Mouse (Mus musculus) right cerebral cortex, postnatal 14 days (tissue): ENCODE data around the gene Zmym5.
"Not testable (repeated sequence)": the region's sequence is repeated elsewhere in the genome, so short reads cannot be mapped to it uniquely, and the experiment has no call there.

Experiments
- DNase-seq: peaks from one replicate; pipeline ENCODE4 v3.0.0; 2022

Gene Zmym5

GRCm38 (mm10) chr14:56776571-56777238 lies 34.8 kb downstream of the Zmym5 start:
- no peak for DNase-seq

GRCm38 (mm10) chr14:56775416-56775815 lies 36.1 kb downstream of the Zmym5 start:
- no peak for DNase-seq

GRCm38 (mm10) chr14:56766438-56766837 lies 45.1 kb downstream of the Zmym5 start:
- DNase-seq, result not testable (repeated sequence)

GRCm38 (mm10) chr14:56765117-56765516 lies 46.4 kb downstream of the Zmym5 start:
- DNase-seq, result not testable (repeated sequence)

- no peak for DNase-seq
Observed at GRCm38 (mm10) chr14:56751282-56751681, 60.2 kb downstream of the Zmym5 start.
